In genomic region chr8:4139660-4140646, GRCm38 (mm10) we compare ENCODE assay signal across 9 mouse cellular contexts. TPM values are rescaled to one million over a fixed set of nuclear protein-coding genes. Genes with fewer than 3 reads are reported as not detected.
DNase-seq lines count a peak whose midpoint lies in the region; ATAC-seq and TF ChIP-seq lines count a peak whose summit lies in the region.
"Had no signal": no experiment of that assay in that cellular context is flagged by ENCODE, and none has a peak within 500 bp of the region (broad histone marks: within the 10 kb centered on the region; RNA-seq: fewer than 3 reads in every experiment).

No protein-coding gene starts in this region.

- no peak overlapping the region for H3K9ac ChIP-seq in lung, embryonic 14.5 days
- H3K9ac ChIP-seq: liver, embryonic 15.5 days had no signal

- H3K4me3 ChIP-seq in forebrain, embryonic 10.5 days = no peak overlapping the region
- H3K4me3 ChIP-seq in lung, embryonic 14.5 days (ENCODE audit: low read depth, low read length) = no peak overlapping the region
- H3K4me3 ChIP-seq in olfactory bulb, adult 2 months (ENCODE audit: insufficient read depth, low read depth, low read length) = no peak overlapping the region
- H3K4me3 ChIP-seq: liver, embryonic 15.5 days had no signal

- peak; percentile 83 for TF ChIP-seq CTCF in lung, embryonic 14.5 days (IDR thresholded peaks at IDR 0.05; ENCODE audit: low read depth)
- TF ChIP-seq CTCF in olfactory bulb, adult 2 months (IDR thresholded peaks at IDR 0.05; ENCODE audit: insufficient read depth, low read depth, low read length) = peak; percentile 81

- peak overlapping the region; percentile 36; the same call in 1 of the 2 replicates for H3K4me2 ChIP-seq in lung, embryonic 14.5 days
- H3K4me2 ChIP-seq: liver, embryonic 15.5 days had no signal

- H3K27ac ChIP-seq in forebrain, embryonic 10.5 days = no peak overlapping the region
- no peak overlapping the region for H3K27ac ChIP-seq in lung, embryonic 14.5 days (ENCODE audit: low read depth)
- no peak overlapping the region for H3K27ac ChIP-seq in olfactory bulb, adult 2 months (ENCODE audit: insufficient read depth, low read depth, low read length)
- H3K27ac ChIP-seq: liver, embryonic 15.5 days had no signal

- H3K9me3 ChIP-seq in forebrain, embryonic 10.5 days = no peaks in the 10 kb centered on the region
- no peaks in the 10 kb centered on the region for H3K9me3 ChIP-seq in lung, embryonic 14.5 days (ENCODE audit: low read depth, low read length)
- H3K9me3 ChIP-seq: liver, embryonic 15.5 days had no signal

- peak; percentile 84 for DNase-seq in ES-CJ7 (ENCODE audit: low read depth, low spot score)
- peak; percentile 77 for DNase-seq in c-Kit-positive CD71-negative TER-119-negative erythroid progenitor cells, embryonic 14.5 days (ENCODE audit: low read depth)
- peak; percentile 72 for DNase-seq in forebrain, embryonic 10.5 days (ENCODE audit: extremely low spot score, low spot score)
- peak; percentile 70 to 85 for DNase-seq in heart, postnatal 14 days
- DNase-seq in large intestine, adult 2 months (ENCODE audit: low read depth, low spot score) = peak; percentile 57
- DNase-seq in lung, embryonic 14.5 days = peak; percentile 92
- DNase-seq in testis, postnatal 14 days (ENCODE audit: low spot score) = peak; percentile 64

- TF ChIP-seq POLR2A in olfactory bulb, adult 2 months (IDR thresholded peaks at IDR 0.05; ENCODE audit: insufficient read depth, low read depth, low read length) = no peak

- intact Hi-C loops in heart, postnatal 14 days (cut with DNase I) = loop anchor here (2.0 to 10.0 kb wide), 4 partner anchors 119 to 445 kb away; partner anchors contain the start of gene Ctxn1

- H3K4me1 ChIP-seq in forebrain, embryonic 10.5 days = no peaks in the 10 kb centered on the region
- H3K4me1 ChIP-seq in lung, embryonic 14.5 days (ENCODE audit: insufficient read depth) = no peaks in the 10 kb centered on the region
- no peaks in the 10 kb centered on the region for H3K4me1 ChIP-seq in olfactory bulb, adult 2 months (ENCODE audit: control insufficient read depth, insufficient read depth, low read length)
- H3K4me1 ChIP-seq: liver, embryonic 15.5 days had no signal

- H3K27me3 ChIP-seq in forebrain, embryonic 10.5 days (ENCODE audit: poor library complexity, severe bottlenecking) = peaks cover 6% of the 10 kb centered on the region; the same call in 1 of the 2 replicates
- H3K27me3 ChIP-seq in lung, embryonic 14.5 days (ENCODE audit: insufficient read depth, low read length) = no peaks in the 10 kb centered on the region; the same call in 1 of the 2 replicates
- H3K27me3 ChIP-seq: liver, embryonic 15.5 days had no signal

- 13% methylated on average over 12 of the region's 12 CpGs for WGBS in forebrain, embryonic 10.5 days
- 12% methylated on average over 12 of the region's 12 CpGs for WGBS in large intestine, adult 2 months
- WGBS in lung, embryonic 14.5 days = 10% methylated on average over 12 of the region's 12 CpGs
- 5% methylated on average over 12 of the region's 12 CpGs for WGBS in olfactory bulb, adult 2 months

- H3K36me3 ChIP-seq in forebrain, embryonic 10.5 days (replicated peaks) = no peaks in the 10 kb centered on the region
- no peaks in the 10 kb centered on the region for H3K36me3 ChIP-seq in lung, embryonic 14.5 days (ENCODE audit: insufficient read depth)
- H3K36me3 ChIP-seq: liver, embryonic 15.5 days had no signal

- peak; percentile 69; the same call in 1 of the 2 replicates for ATAC-seq in lung, embryonic 14.5 days (ENCODE audit: insufficient read depth)

RNA-seq across cellular contexts. Expression of gene Cd209g, which starts 6.1 kb away (rescaled TPM):
- polyA plus RNA-seq in forebrain, embryonic 10.5 days (2016; fragmentation: Nextera tagmentation; extraction: Ambion mirVana) = not detected in 2 replicates
- not detected for total RNA-seq in heart, postnatal 14 days (2021)
- polyA plus RNA-seq in large intestine, adult 2 months (2012; rRNA removed) = 0.27 and 0.45 TPM in 2 replicates
- not detected in 2 replicates for polyA plus RNA-seq in lung, embryonic 14.5 days (2014; fragmentation: Nextera tagmentation; extraction: Ambion mirVana)
- polyA plus RNA-seq in olfactory bulb, adult 2 months (2012; ENCODE audit: insufficient read depth, insufficient read length, low replicate concordance, missing spikeins) = not detected in 2 replicates

RNA-seq across cellular contexts. Expression of gene Evi5l, which starts 26.4 kb away (rescaled TPM):
- polyA plus RNA-seq in forebrain, embryonic 10.5 days (2016; fragmentation: Nextera tagmentation; extraction: Ambion mirVana) = 17.8 and 21.9 TPM in 2 replicates
- total RNA-seq in heart, postnatal 14 days (2021) = 10 to 100 TPM; 22.2 to 24.5 TPM
- polyA plus RNA-seq in large intestine, adult 2 months (2012; rRNA removed) = 6.2 and 7.9 TPM in 2 replicates
- 21.7 and 26.8 TPM in 2 replicates for polyA plus RNA-seq in lung, embryonic 14.5 days (2014; fragmentation: Nextera tagmentation; extraction: Ambion mirVana)
- not detected in 2 replicates for polyA plus RNA-seq in olfactory bulb, adult 2 months (2012; ENCODE audit: insufficient read depth, insufficient read length, low replicate concordance, missing spikeins)

RNA-seq across cellular contexts. Expression of gene Cd209f, which starts 34.3 kb away (rescaled TPM):
- polyA plus RNA-seq in forebrain, embryonic 10.5 days (2016; fragmentation: Nextera tagmentation; extraction: Ambion mirVana) = not detected in 2 replicates
- total RNA-seq in heart, postnatal 14 days (2021) = under 1 TPM; 0.29 to 0.41 TPM
- 0.41 and 1.2 TPM in 2 replicates for polyA plus RNA-seq in large intestine, adult 2 months (2012; rRNA removed)
- not detected in 2 replicates for polyA plus RNA-seq in lung, embryonic 14.5 days (2014; fragmentation: Nextera tagmentation; extraction: Ambion mirVana)
- polyA plus RNA-seq in olfactory bulb, adult 2 months (2012; ENCODE audit: insufficient read depth, insufficient read length, low replicate concordance, missing spikeins) = not detected in 2 replicates
